7 mouse cellular contexts compared by ENCODE assay signal in genomic region chrX:36195736-36196525, GRCm38 (mm10). TPM values are rescaled to one million over a fixed set of nuclear protein-coding genes. Genes with fewer than 3 reads are reported as not detected.
DNase-seq lines count a peak whose midpoint lies in the region; ATAC-seq lines count a peak whose summit lies in the region.

TSS of gene Zcchc12 (plus strand) at chrX:36195904.

- H3K9ac ChIP-seq in forebrain, embryonic 12.5 days, result peak within 1 kb of the TSS; percentile 29; the same call in 1 of the 2 replicates
- no peak within 1 kb of the TSS for H3K9ac ChIP-seq in limb, embryonic 11.5 days (ENCODE audit: low read length)

- H3K27me3 ChIP-seq in forebrain, embryonic 12.5 days, result no peaks in the 10 kb centered on the region
- H3K27me3 ChIP-seq in limb, embryonic 11.5 days (ENCODE audit: control insufficient read depth, insufficient read depth, low read length), result no peaks in the 10 kb centered on the region

- peak; percentile 80 for ATAC-seq in forebrain, embryonic 12.5 days (ENCODE audit: low FRiP score)
- peak; percentile 58 for ATAC-seq in limb, embryonic 11.5 days (ENCODE audit: insufficient number of reproducible peaks, low FRiP score, low TSS enrichment, low read depth)

- no peaks in the 10 kb centered on the region for H3K36me3 ChIP-seq in forebrain, embryonic 12.5 days (replicated peaks)
- H3K36me3 ChIP-seq in limb, embryonic 11.5 days (ENCODE audit: control insufficient read depth, insufficient read depth, low read length), result no peaks in the 10 kb centered on the region

- H3K4me1 ChIP-seq in forebrain, embryonic 12.5 days, result peaks cover 13% of the 10 kb centered on the region
- no peaks in the 10 kb centered on the region for H3K4me1 ChIP-seq in limb, embryonic 11.5 days (ENCODE audit: control insufficient read depth, insufficient read depth, low read length)

- WGBS in forebrain, embryonic 12.5 days, result 24% methylated on average over 27 of the region's 28 CpGs
- WGBS in limb, embryonic 11.5 days, result 21% methylated on average over 28 of the region's 28 CpGs

- H3K4me2 ChIP-seq in forebrain, embryonic 12.5 days, result peak within 1 kb of the TSS; percentile 57
- peak within 1 kb of the TSS; percentile 43 for H3K4me2 ChIP-seq in limb, embryonic 11.5 days (ENCODE audit: low read depth, severe bottlenecking)

- peak within 1 kb of the TSS; percentile 35 for H3K4me3 ChIP-seq in forebrain, embryonic 12.5 days (replicated peaks)
- H3K4me3 ChIP-seq in limb, embryonic 11.5 days (ENCODE audit: low read depth, low read length), result peak within 1 kb of the TSS; percentile 19; the same call in 1 of the 2 replicates

- DNase-seq in ES-CJ7 (ENCODE audit: low read depth, low spot score), result peak; percentile 55
- DNase-seq in adrenal gland, adult 2 months, result peak; percentile 41
- DNase-seq in induced T-regulatory cell, adult 2 months (ENCODE audit: low read depth), result peak; percentile 6
- peak; percentile 51 for DNase-seq in limb, embryonic 11.5 days (ENCODE audit: low spot score)
- DNase-seq in retina, embryonic 14.5 days (ENCODE audit: low spot score), result peak; percentile 34
- DNase-seq in urinary bladder, postnatal 14 days (ENCODE audit: low spot score), result no peak

- no peaks in the 10 kb centered on the region for H3K9me3 ChIP-seq in forebrain, embryonic 12.5 days
- no peaks in the 10 kb centered on the region for H3K9me3 ChIP-seq in limb, embryonic 11.5 days (ENCODE audit: control insufficient read depth, low read length)

- no peak within 1 kb of the TSS for H3K27ac ChIP-seq in forebrain, embryonic 12.5 days
- H3K27ac ChIP-seq in limb, embryonic 11.5 days (replicated peaks; ENCODE audit: low read depth, low read length), result no peak within 1 kb of the TSS

RNA-seq across cellular contexts. Expression of gene Zcchc12, which starts in this region (rescaled TPM):
- total RNA-seq in adrenal gland, adult 2 months (2021), result 1 to 10 TPM; 3.3 to 6.6 TPM
- 0.34 and 0.40 TPM in 2 replicates for polyA plus RNA-seq in adrenal gland, adult 2 months (2012; rRNA removed)
- polyA plus RNA-seq in forebrain, embryonic 12.5 days (2016; fragmentation: Nextera tagmentation; extraction: Ambion mirVana), result 56.2 and 67.6 TPM in 2 replicates
- 7.8 and 8.8 TPM in 2 replicates for polyA plus RNA-seq in limb, embryonic 11.5 days (2014; fragmentation: Nextera tagmentation; extraction: Ambion mirVana)
